Mouse (Mus musculus) embryo, embryonic 11.5 days (tissue): ENCODE data around the gene Rabepk.
A peak's percentile ranks its signal among the peaks of the same experiment; 100 is the strongest.
"Not testable (repeated sequence)": the region's sequence is repeated elsewhere in the genome, so short reads cannot be mapped to it uniquely, and the experiment has no call there.

Experiments
- DNase-seq: peaks from one replicate; pipeline ENCODE4 v3.0.0-alpha.2; 2012; ENCODE audit warnings: low read depth, low spot score

Rabepk gene

DNA sequence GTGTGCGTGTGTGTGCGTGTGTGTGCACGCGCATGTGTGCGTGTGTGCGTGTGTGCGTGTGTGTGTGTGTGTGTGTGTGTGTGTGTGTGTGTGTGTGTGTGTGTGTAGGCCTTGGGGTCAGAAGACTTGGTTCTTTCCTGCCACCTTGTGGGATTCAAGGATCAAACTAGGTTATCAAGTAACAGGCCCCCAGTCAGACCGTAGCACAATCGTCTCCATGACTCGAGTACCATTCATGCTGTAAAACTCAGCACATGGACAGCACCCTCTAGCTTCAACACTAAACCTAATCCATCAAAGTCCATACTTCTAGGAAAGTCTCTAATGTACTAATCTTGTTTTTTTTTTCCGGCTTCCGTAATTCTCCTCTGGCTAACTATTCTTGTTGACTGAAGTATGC, 34.9 kb downstream of the Rabepk start:
- DNase-seq: no peak

DNA sequence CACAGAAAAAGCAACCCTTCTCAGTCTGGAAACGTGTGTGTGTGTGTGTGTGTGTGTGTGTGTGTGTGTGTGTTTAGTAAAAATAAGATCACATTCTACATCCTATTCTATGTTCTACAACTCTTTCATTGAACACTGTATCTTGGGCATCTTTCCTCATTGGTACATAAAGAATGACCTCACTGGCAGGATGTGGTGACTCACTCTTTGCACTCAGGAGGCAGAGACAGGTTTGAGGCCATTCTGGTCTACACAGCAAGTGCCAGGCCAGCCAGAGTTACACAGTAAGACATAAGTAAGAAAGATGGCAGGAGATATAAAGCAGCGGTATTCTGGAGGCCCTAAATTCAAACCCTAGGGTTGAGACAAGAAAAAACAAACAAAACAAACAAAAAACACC, 36.8 kb downstream of the Rabepk start:
- DNase-seq: no peak

DNA sequence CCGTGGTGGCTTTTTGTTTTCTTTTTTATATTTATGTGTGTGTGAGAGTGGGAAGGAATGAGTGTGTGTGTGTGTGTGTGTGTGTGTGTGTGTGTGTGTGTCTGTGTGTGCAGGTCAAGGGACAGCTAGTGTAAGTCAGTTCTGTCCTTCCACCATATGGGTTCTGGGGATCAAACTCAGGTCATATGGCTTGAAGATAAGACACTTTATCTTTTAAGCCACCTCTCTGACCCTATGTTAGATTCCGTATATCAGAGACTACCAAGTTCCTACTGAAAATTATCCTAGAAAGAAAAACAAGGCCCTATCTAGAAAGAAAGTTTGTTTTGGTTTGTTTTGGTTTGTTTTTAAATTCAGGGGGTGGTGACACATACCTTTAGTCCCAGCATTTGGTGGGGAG, 37.5 kb downstream of the Rabepk start:
- DNase-seq: no peak

GRCm38 (mm10) chr2:34761272-34761671, 38.4 kb downstream of the Rabepk start:
- DNase-seq: not testable (repeated sequence)

GRCm38 (mm10) chr2:34757341-34757740, 42.4 kb downstream of the Rabepk start:
- DNase-seq: no peak

GRCm38 (mm10) chr2:34754551-34755358, 45.0 kb downstream of the Rabepk start, which contains the start of gene Gapvd1:
Gene Gapvd1 (minus strand): TSS chr2:34755232.
- DNase-seq: peak; percentile 50

DNA sequence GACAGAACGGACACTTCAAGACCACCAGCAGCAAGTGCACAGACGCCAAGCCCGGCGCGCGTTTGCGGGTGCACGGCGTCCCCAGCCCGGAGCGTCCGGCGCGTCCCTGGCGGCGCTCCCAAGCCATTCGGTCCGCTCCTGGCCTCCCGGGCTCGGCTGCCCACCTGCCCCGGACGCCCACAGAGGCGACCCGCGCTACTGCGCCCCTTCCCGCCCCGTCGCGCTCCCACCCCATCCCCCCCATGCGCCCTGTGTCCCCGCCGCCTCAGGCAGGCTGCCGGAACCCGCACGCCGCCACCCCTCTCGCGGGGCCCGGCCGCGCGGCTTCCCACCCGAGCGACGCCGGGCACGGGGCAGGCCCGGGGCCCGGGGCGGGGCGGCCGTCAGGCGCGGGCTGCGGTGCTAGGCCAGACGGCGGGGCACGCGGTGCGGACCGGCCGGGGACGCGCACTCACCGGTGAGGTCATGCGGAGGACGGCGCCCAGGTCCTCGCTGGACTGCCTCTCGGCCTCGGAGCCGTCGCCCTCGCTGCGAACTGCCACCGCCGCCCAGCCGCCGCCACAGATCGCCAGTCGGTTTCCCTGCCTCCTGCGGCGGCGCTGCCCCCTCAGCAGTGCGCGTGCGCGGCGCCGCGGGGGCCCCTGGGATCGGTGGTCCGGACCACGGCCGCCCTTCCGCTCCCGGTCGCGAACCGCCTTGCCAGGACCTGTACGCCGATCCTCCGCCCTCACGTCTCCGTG, 45.7 kb downstream of the Rabepk start:
- DNase-seq: peak; percentile 70

GRCm38 (mm10) chr2:34750245-34750644, 49.5 kb downstream of the Rabepk start:
- no peak for DNase-seq

- DNase-seq: no peak
Observed at GRCm38 (mm10) chr2:34748479-34748878, 51.2 kb downstream of the Rabepk start.

- DNase-seq: no peak
Observed at GRCm38 (mm10) chr2:34745673-34746072, 54.0 kb downstream of the Rabepk start.

DNA sequence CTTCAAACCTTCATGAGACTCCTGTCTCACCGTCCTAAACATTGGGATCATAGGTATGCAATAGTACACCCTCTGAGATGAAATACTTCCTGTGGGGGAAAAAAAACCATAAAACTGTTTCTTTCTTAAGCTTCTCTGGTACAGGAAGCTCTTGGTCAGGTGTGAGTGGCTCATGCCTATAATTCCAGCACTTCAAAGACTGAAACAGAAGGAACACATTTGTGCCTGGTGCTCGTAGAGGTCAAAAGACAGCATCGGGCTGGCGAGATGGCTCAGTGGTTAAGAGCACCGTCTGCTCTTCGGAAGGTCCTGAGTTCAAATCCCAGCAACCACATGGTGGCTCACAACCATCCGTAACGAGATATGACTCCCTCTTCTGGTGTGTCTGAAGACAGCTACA, 55.2 kb downstream of the Rabepk start:
- DNase-seq: no peak

GRCm38 (mm10) chr2:34742675-34743074, 57.0 kb downstream of the Rabepk start:
- no peak for DNase-seq

DNA sequence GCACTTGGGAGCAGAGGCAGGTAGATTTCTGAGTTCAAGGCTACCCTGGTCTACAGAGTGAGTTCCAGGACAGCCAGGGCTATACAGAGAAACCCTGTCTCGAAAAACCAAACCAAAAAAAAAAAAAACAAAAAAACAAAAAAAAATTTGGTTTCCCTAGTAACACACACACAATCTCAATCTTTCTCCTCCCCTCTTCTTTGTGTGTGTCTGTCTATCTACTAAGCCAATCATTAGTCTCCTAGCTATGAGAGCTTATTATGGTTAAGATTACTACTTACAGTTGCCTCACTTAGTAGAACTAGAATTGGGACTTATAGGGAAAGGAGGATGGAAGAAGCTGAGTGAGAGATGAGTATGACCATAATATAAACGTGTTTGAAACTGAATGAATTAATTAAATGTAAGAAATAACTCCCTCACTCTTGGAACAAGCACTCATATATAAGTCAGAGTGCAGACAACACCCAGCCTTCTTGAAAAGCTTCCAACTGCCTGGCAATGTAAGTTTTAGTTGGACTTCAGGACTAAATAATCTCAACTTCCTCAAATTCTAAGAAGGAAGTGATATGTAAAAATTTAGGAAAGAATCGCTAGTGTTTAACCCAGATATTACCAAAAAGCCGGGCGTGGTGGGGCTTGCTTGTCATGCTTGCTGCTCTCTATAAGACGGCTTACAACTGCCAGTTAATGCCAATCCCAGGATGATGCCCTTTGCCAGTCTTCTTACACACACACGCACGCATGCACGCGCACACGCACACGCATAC, 58.1 kb downstream of the Rabepk start:
- no peak for DNase-seq

- DNase-seq: no peak
Observed at GRCm38 (mm10) chr2:34739684-34740391, 59.9 kb downstream of the Rabepk start.

DNA sequence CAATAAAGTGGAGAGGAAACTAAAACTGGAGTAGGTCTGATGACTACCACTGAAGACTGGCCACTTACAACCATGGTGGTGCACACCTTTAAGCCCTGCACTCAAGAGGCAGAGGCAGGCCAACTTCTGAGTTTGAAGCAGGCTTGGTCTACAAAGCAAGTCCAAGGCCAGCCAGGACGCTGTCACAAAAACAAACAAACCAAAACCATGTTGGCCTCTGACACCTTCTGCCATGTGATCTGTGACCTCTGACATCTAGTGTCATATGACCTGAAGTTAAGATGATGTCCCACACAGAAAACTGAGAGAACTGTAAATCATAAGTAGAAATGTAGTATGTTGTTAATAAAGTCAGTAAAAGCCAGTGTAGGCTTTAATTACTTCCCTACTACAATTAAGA, 61.8 kb downstream of the Rabepk start:
- no peak for DNase-seq

DNA sequence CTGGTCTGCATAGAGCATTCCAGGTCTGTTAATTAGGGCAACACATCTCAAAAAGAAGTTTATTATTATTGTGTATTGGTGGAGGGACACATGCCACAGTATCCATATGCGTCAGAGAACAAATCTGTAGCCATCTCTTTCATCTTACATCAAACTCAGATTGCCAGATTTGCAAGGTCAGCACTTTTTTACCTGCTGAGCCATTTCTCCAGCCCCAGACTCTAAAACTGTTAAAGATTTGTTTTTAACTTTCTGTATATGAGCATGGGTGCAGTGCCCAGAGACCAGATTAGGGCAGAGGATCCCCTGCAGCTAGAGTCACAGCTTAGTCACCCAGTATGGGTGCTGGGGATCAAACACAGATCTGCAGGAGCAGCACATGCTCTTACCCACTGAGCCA, 63.1 kb downstream of the Rabepk start:
- no peak for DNase-seq
